Mouse (Mus musculus) kidney, adult 2 months (tissue): ENCODE measurements around the gene Higd1b.

Experiments used
- CTCF ChIP-seq: fragments of 200-500 bp; conservative IDR thresholded peaks from 2 replicates; pipeline ENCODE4 v1.5.1; 2011; ENCODE audit warnings: low read depth, mild to moderate bottlenecking, control low read depth, low read length, moderate library complexity, mixed read lengths; ENCODE audit not compliant: insufficient read depth, insufficient read length
- POLR2A ChIP-seq: fragments of 200-500 bp; IDR thresholded peaks from one replicate; pipeline ENCODE4 v1.6.1; 2011; ENCODE audit warnings: low read depth, low read length, control low read depth

DNA sequence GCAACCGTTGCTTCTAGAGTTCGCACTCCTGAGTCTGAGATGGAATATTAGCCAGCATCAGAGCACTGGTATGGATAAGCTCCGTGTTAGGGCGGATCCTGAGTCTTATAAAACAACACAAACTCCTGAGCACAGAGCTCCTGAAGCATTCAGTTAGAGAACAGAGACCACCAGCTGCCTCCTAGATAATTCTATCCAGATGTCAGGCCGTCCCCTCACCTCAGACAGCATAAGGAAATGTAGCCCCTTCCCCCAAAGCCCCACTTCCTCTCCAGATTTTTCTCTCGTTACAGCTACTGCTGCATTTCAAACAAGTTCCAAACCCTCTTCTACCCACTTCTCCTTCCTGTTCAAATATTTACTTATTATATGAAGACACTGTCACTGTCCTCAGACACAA is 20.3 kb downstream of the Higd1b start:
- no peak for TF ChIP-seq CTCF
- no peak for TF ChIP-seq POLR2A
